Mouse (Mus musculus): ENCODE measurements around the gene Ube2d3.

DNA sequence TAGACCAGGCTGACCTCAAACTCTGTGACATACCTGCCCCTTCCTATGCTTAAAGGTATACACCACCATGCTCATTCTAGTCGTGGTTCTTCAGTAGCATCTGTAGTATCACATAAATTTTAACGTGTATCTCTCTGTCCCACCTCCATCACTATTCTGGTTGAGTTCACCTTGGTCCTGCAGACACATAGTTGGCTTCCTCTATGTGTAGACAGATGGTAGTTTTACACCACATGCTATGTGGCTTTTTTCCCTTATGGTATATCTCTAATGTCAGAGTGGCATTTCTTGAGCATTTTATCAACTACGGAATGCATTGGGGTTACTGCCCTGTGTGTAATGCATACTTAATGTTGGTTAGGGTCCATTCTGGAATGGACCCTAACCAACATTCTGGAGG is 31.2 kb downstream of the Ube2d3 start:
- no peak for TF ChIP-seq CTCF (conservative IDR thresholded peaks at IDR 0.05; ENCODE audit: insufficient read depth, insufficient read length, low read depth, low read length)
- no peak for TF ChIP-seq POLR2A (IDR thresholded peaks at IDR 0.05; ENCODE audit: low read depth, low read length)
